Mouse (Mus musculus) midbrain, embryonic 15.5 days (tissue): ENCODE results near the gene Cyp4v3. TPM values are rescaled to one million over a fixed set of nuclear protein-coding genes. Genes with fewer than 3 reads are reported as not detected.

Experiments used
- ATAC-seq: fragments of 200-750 bp; cut with Nextera tagmentation; replicated peaks from 2 replicates; pipeline ENCODE4 v1.8.0; 2017; ENCODE audit warnings: moderate TSS enrichment
- H3K27ac ChIP-seq: fragments of 300-500 bp; sonication (generic); 2 replicates; pipeline ENCODE4 v1.5.1; 2015; ENCODE audit warnings: mild to moderate bottlenecking, inconsistent platforms
- H3K27me3 ChIP-seq: fragments of 300-500 bp; sonication (generic); replicated peaks from 2 replicates; pipeline ENCODE4 v1.6.1; 2015; ENCODE audit warnings: inconsistent platforms
- H3K36me3 ChIP-seq: fragments of 300-500 bp; sonication (generic); replicated peaks from 2 replicates; pipeline ENCODE4 v1.6.1; 2015; ENCODE audit warnings: inconsistent platforms
- H3K4me1 ChIP-seq: fragments of 300-500 bp; sonication (generic); 2 replicates; pipeline ENCODE4 v1.6.1; 2015; ENCODE audit warnings: inconsistent platforms
- H3K4me2 ChIP-seq: fragments of 300-500 bp; sonication (generic); 2 replicates; pipeline ENCODE4 v1.6.1; 2015; ENCODE audit warnings: inconsistent platforms, mild to moderate bottlenecking, moderate library complexity
- H3K4me3 ChIP-seq: fragments of 300-500 bp; sonication (generic); 2 replicates; pipeline ENCODE4 v1.5.1; 2015; ENCODE audit warnings: mild to moderate bottlenecking, inconsistent platforms
- H3K9ac ChIP-seq: fragments of 300-500 bp; sonication (generic); 2 replicates; pipeline ENCODE4 v1.6.1; 2015; ENCODE audit warnings: mild to moderate bottlenecking, inconsistent platforms
- H3K9me3 ChIP-seq: fragments of 300-500 bp; sonication (generic); 2 replicates; pipeline ENCODE4 v1.6.1; 2016; ENCODE audit warnings: inconsistent platforms
- WGBS: fragments of 180-500 bp; shearing (Covaris S2); methylation state at CpG from one replicate; pipeline ENCODE4 v1.1.7; 2015; ENCODE audit warnings: mixed read lengths; 5-methylcytosine and 5-hydroxymethylcytosine counted together
- polyA plus RNA-seq: library from polyadenylated mRNA; unstranded; fragments of >200 nt; fragmentation: Nextera tagmentation; extraction: Ambion mirVana; gene quantifications from 2 replicates; pipeline ENCODE4 v1.2.1, GENCODE M21; 2015

Gene Cyp4v3
- polyA plus RNA-seq, 1 experiment from 2014 or later: 1.3 TPM

GRCm38 (mm10) chr8:45264918-45265317 lies 68.1 kb downstream of the Cyp4v3 start:
- H3K4me2 ChIP-seq: no peak overlapping the region

GRCm38 (mm10) chr8:45262851-45263250 lies 70.2 kb downstream of the Cyp4v3 start:
- no peak for ATAC-seq
- no peak overlapping the region for H3K9ac ChIP-seq
- no peak overlapping the region for H3K4me3 ChIP-seq
- no peaks in the 10 kb centered on the region for H3K27me3 ChIP-seq
- H3K9me3 ChIP-seq: no peaks in the 10 kb centered on the region
- H3K4me1 ChIP-seq: no peaks in the 10 kb centered on the region
- H3K4me2 ChIP-seq: no peak overlapping the region
- no peaks in the 10 kb centered on the region for H3K36me3 ChIP-seq
- 89% methylated on average over 3 of the region's 3 CpGs for WGBS
- no peak overlapping the region for H3K27ac ChIP-seq

More at GRCm38 (mm10) chr8:45264918-45265317, 68.1 kb downstream of the Cyp4v3 start:
- H3K9me3 ChIP-seq: no peaks in the 10 kb centered on the region
- no peaks in the 10 kb centered on the region for H3K27me3 ChIP-seq
- ATAC-seq: no peak
- H3K9ac ChIP-seq: no peak overlapping the region
- H3K27ac ChIP-seq: no peak overlapping the region
- no peaks in the 10 kb centered on the region for H3K36me3 ChIP-seq
- no peaks in the 10 kb centered on the region for H3K4me1 ChIP-seq
- H3K4me3 ChIP-seq: no peak overlapping the region
- 93% methylated on average over 4 of the region's 4 CpGs for WGBS

- Histone ChIP-seq H3K4me2 (no peak within 1 kb of the TSS), H3K9me3 (no peaks in the 10 kb centered on the region), H3K36me3 (no peaks in the 10 kb centered on the region), H3K27me3 (no peaks in the 10 kb centered on the region), H3K4me1 (no peaks in the 10 kb centered on the region), H3K27ac (no peak within 1 kb of the TSS), H3K9ac (no peak within 1 kb of the TSS), H3K4me3 (no peak within 1 kb of the TSS)
- ATAC-seq: no peak
- WGBS: 88% methylated on average over 10 of the region's 10 CpGs
These were observed 71.1 kb downstream of the Cyp4v3 start, which contains the start of gene F11 for GRCm38 (mm10) chr8:45261920-45262319. TSS of gene F11 (minus strand) at chr8:45262031.

GRCm38 (mm10) chr8:45258421-45258820 lies 74.6 kb downstream of the Cyp4v3 start:
- no peaks in the 10 kb centered on the region for H3K27me3 ChIP-seq
- H3K4me1 ChIP-seq: no peaks in the 10 kb centered on the region
- 83% methylated on average over 8 of the region's 8 CpGs for WGBS
- ATAC-seq: no peak
- no peak overlapping the region for H3K9ac ChIP-seq
- no peak overlapping the region for H3K27ac ChIP-seq
- no peaks in the 10 kb centered on the region for H3K9me3 ChIP-seq
- no peak overlapping the region for H3K4me2 ChIP-seq
- no peak overlapping the region for H3K4me3 ChIP-seq
- H3K36me3 ChIP-seq: no peaks in the 10 kb centered on the region

GRCm38 (mm10) chr8:45255040-45255439 lies 78.0 kb downstream of the Cyp4v3 start:
- ATAC-seq: no peak
- H3K4me1 ChIP-seq: no peaks in the 10 kb centered on the region
- no peak overlapping the region for H3K4me2 ChIP-seq
- no peaks in the 10 kb centered on the region for H3K27me3 ChIP-seq
- no peak overlapping the region for H3K27ac ChIP-seq
- no peaks in the 10 kb centered on the region for H3K9me3 ChIP-seq
- H3K9ac ChIP-seq: no peak overlapping the region
- H3K36me3 ChIP-seq: no peaks in the 10 kb centered on the region
- no peak overlapping the region for H3K4me3 ChIP-seq
- 90% methylated on average over 12 of the region's 12 CpGs for WGBS

Other genes starting within 250 kb of the Cyp4v3 start
- gene F11, start 71.2 kb downstream of the Cyp4v3 start, polyA plus RNA-seq: not detected in 2 replicates
- gene Klkb1, start 38.4 kb downstream of the Cyp4v3 start, polyA plus RNA-seq: 0.03 TPM in 1 of 2 replicates, not detected in the other
- not detected in 2 replicates for gene Gm45753, start 24.8 kb downstream of the Cyp4v3 start, polyA plus RNA-seq
- 9.9 and 11.4 TPM in 2 replicates for gene Fam149a, start 49.1 kb upstream of the Cyp4v3 start, polyA plus RNA-seq
- gene Tlr3, start 77.9 kb upstream of the Cyp4v3 start, polyA plus RNA-seq: 1.1 and 1.3 TPM in 2 replicates
- 56.8 and 65.1 TPM in 2 replicates for gene Sorbs2, start 174.6 kb upstream of the Cyp4v3 start, polyA plus RNA-seq